Mouse (Mus musculus) embryonic fibroblast, embryonic 13.5 days (primary cell): ENCODE data around the gene Hoxa4. TPM values are rescaled to one million over a fixed set of nuclear protein-coding genes. Genes with fewer than 3 reads are reported as not detected.

ENCODE experiments used
- H3K27ac ChIP-seq: 2 replicates; pipeline ENCODE4 v1.5.1; 2012; ENCODE audit warnings: low read length, control low read depth, inconsistent platforms; ENCODE audit not compliant: insufficient read depth
- H3K4me1 ChIP-seq: 2 replicates; pipeline ENCODE4 v1.6.1; 2011; ENCODE audit warnings: low read length; ENCODE audit not compliant: control insufficient read depth, insufficient read depth
- H3K4me3 ChIP-seq: 2 replicates; pipeline ENCODE4 v1.5.1; 2011; ENCODE audit warnings: mild to moderate bottlenecking, control low read depth, low read length; ENCODE audit not compliant: insufficient read depth
- CTCF ChIP-seq: IDR thresholded peaks from 2 replicates; pipeline ENCODE4 v1.5.1; 2011; ENCODE audit warnings: mild to moderate bottlenecking, control low read depth, low read length, moderate library complexity, borderline replicate concordance; ENCODE audit not compliant: insufficient read depth
- POLR2A ChIP-seq: IDR thresholded peaks from 2 replicates; pipeline ENCODE4 v1.6.1; 2011; ENCODE audit warnings: low read depth, mild to moderate bottlenecking, control low read depth, low read length, moderate library complexity
- polyA plus RNA-seq: library from polyadenylated mRNA; stranded (reverse); fragments of >200 nt; gene quantifications from 2 replicates; pipeline ENCODE4 v1.2.4, GENCODE M21; 2011; ENCODE audit warnings: low read depth; ENCODE audit not compliant: missing spikeins, insufficient read length

The Hoxa4 gene
- polyA plus RNA-seq, 1 experiment = 3.0 TPM

DNA sequence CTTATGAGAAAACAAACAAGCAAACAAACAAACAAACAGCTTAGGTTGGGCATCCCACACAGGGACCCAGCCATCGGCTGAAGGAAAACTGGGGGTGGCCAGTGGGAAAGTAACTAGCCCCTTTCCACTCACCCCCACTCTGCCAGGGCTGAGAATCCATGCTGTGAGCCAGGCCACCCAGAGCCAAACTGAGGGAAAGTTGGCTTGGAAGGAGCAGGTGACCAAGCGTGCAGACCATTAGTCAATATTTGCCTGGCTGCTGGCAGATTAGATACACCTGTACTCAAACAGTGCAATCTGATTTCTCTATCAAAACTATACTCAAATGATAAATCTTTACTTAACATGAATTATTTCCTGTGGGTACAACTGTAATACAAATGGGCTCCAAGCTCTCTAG, 9.5 kb downstream of the Hoxa4 start:
- H3K27ac ChIP-seq = no peak overlapping the region
- 0 out of 2 replicates have a peak overlapping the region, but pooled peaks have one; percentile 1 for H3K4me3 ChIP-seq
- peaks cover 5% of the 10 kb centered on the region for H3K4me1 ChIP-seq
- TF ChIP-seq CTCF (no peak), POLR2A (no peak)

- Histone ChIP-seq H3K27ac (peak overlapping the region; percentile 64), H3K4me1 (peaks cover 3% of the 10 kb centered on the region)
Observed at GRCm38 (mm10) chr6:52180726-52181125, 10.8 kb downstream of the Hoxa4 start.

GRCm38 (mm10) chr6:52180213-52180710, 11.3 kb downstream of the Hoxa4 start:
- Histone ChIP-seq H3K4me1 (peaks cover 2% of the 10 kb centered on the region; the same call in 1 of the 2 replicates), H3K4me3 (peak overlapping the region; percentile 45), H3K27ac (peak overlapping the region; percentile 64)
- 0 out of 2 replicates have a peak, but pooled peaks have one; percentile 17 for TF ChIP-seq POLR2A
- no peak for TF ChIP-seq CTCF

More at GRCm38 (mm10) chr6:52180726-52181125, 10.8 kb downstream of the Hoxa4 start:
- peak overlapping the region; percentile 45 for H3K4me3 ChIP-seq
- TF ChIP-seq POLR2A (no peak), CTCF (no peak)

- Histone ChIP-seq H3K4me3 (peak overlapping the region; percentile 45), H3K4me1 (peaks cover 2% of the 10 kb centered on the region; the same call in 1 of the 2 replicates), H3K27ac (peak overlapping the region; percentile 10; the same call in 1 of the 2 replicates)
- TF ChIP-seq CTCF (no peak), POLR2A (no peak)
Observed at GRCm38 (mm10) chr6:52179690-52180089, 11.9 kb downstream of the Hoxa4 start.

GRCm38 (mm10) chr6:52178918-52179665, 12.5 kb downstream of the Hoxa4 start:
- peak overlapping the region; percentile 45 for H3K4me3 ChIP-seq
- peaks cover 2% of the 10 kb centered on the region; the same call in 1 of the 2 replicates for H3K4me1 ChIP-seq
- H3K27ac ChIP-seq = peak overlapping the region; percentile 68
- no peak for TF ChIP-seq POLR2A
- TF ChIP-seq CTCF = no peak

- H3K4me3 ChIP-seq = peak overlapping the region; percentile 48
- peaks cover 2% of the 10 kb centered on the region; the same call in 1 of the 2 replicates for H3K4me1 ChIP-seq
- peak overlapping the region; percentile 68 for H3K27ac ChIP-seq
- no peak for TF ChIP-seq POLR2A
- TF ChIP-seq CTCF = no peak
Observed at GRCm38 (mm10) chr6:52177806-52178205, 13.7 kb downstream of the Hoxa4 start.

GRCm38 (mm10) chr6:52177061-52177735, 14.4 kb downstream of the Hoxa4 start, which contains the start of gene 5730596B20Rik:
TSS of gene 5730596B20Rik (plus strand) at chr6:52177498.
- Histone ChIP-seq H3K4me1 (peaks cover 2% of the 10 kb centered on the region; the same call in 1 of the 2 replicates), H3K27ac (peak within 1 kb of the TSS; percentile 81), H3K4me3 (peak within 1 kb of the TSS; percentile 48)
- TF ChIP-seq CTCF (no peak), POLR2A (peak; percentile 37; the same call in 1 of the 2 replicates)

DNA sequence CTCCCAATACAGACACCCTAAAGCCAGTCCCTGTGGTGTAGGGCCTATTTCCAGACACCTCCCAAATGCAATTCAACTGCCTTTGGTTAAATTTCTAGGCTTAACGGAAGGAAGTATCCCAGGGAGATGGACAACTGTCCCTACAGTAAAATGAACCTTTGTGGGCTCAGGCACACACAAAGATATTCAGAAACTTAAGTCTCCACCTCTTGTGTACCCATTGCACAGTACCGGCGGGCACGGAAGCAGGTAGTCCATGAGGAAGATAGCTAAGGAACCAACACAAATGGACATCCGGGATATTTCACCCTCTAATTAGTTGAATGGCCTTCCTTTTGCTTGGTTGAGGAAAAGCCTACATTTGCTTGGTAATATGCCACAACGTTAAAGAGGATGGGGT, 15.2 kb downstream of the Hoxa4 start:
- H3K27ac ChIP-seq = peak overlapping the region; percentile 81
- H3K4me1 ChIP-seq = peaks cover 2% of the 10 kb centered on the region; the same call in 1 of the 2 replicates
- no peak for TF ChIP-seq POLR2A
- TF ChIP-seq CTCF = no peak
- peak overlapping the region; percentile 48 for H3K4me3 ChIP-seq

DNA sequence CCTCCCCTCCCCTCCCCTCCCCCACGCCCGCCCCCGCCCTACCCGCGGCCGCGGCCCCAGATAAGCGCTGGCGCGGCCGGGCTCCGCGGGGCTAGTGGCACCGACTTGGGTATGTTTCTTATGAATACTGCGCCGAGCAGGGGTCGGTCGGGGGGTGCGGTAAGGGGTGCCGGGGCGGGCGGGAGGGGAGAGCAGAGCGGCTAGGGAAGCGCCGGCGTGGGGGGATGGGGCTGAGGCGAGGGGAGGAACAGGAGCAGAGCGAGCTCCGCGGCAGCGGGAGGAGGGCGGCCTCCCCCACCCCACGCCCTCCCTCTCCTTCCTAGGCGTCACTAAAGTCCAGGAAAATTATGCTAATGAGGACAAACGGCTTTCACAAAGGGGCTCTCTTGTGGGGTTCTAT, 15.7 kb downstream of the Hoxa4 start:
- Histone ChIP-seq H3K27ac (peak overlapping the region; percentile 81), H3K4me1 (peaks cover 8% of the 10 kb centered on the region), H3K4me3 (peak overlapping the region; percentile 48)
- no peak for TF ChIP-seq CTCF
- TF ChIP-seq POLR2A = no peak
